26 mouse cellular contexts compared by ENCODE assay signal in genomic region chr6:89368812-89369211, GRCm38 (mm10). TPM values are rescaled to one million over a fixed set of nuclear protein-coding genes. Genes with fewer than 3 reads are reported as not detected.
DNase-seq lines count a peak whose midpoint lies in the region; ATAC-seq and TF ChIP-seq lines count a peak whose summit lies in the region.
"Had no signal": no experiment of that assay in that cellular context is flagged by ENCODE, and none has a peak within 500 bp of the region (broad histone marks: within the 10 kb centered on the region; RNA-seq: fewer than 3 reads in every experiment).

No protein-coding gene starts in this region.

- no peaks in the 10 kb centered on the region for H3K27me3 ChIP-seq in kidney, embryonic 16.5 days (ENCODE audit: insufficient read depth, low read length)
- H3K27me3 ChIP-seq in liver, postnatal 0 days (ENCODE audit: insufficient read depth, low read length) = 0 out of 2 replicates have a peak, but pooled peaks cover 3% of the 10 kb centered on the region
- peaks cover 3% of the 10 kb centered on the region; the same call in 1 of the 2 replicates for H3K27me3 ChIP-seq in liver, embryonic 11.5 days (replicated peaks; ENCODE audit: control insufficient read depth, insufficient read depth, low read length)
- H3K27me3 ChIP-seq in embryonic facial prominence, embryonic 10.5 days (replicated peaks; ENCODE audit: low read depth, poor library complexity, severe bottlenecking) = peaks cover 14% of the 10 kb centered on the region
- H3K27me3 ChIP-seq: Patski had no signal

- no peak overlapping the region for H3K4me2 ChIP-seq in kidney, embryonic 16.5 days (replicated peaks; ENCODE audit: low read depth, low read length)
- no peak overlapping the region for H3K4me2 ChIP-seq in liver, postnatal 0 days (ENCODE audit: low read depth, low read length)
- no peak overlapping the region for H3K4me2 ChIP-seq in liver, embryonic 11.5 days
- H3K4me2 ChIP-seq: heart, embryonic 12.5 days; hindbrain, embryonic 14.5 days; midbrain, embryonic 11.5 days had no signal

- H3K9me3 ChIP-seq in kidney, embryonic 16.5 days (ENCODE audit: low read length) = no peaks in the 10 kb centered on the region
- H3K9me3 ChIP-seq in liver, postnatal 0 days (ENCODE audit: low read length) = 0 out of 2 replicates have a peak, but pooled peaks cover 2% of the 10 kb centered on the region
- no peaks in the 10 kb centered on the region for H3K9me3 ChIP-seq in liver, embryonic 11.5 days (ENCODE audit: control insufficient read depth, low read length)
- H3K9me3 ChIP-seq in embryonic facial prominence, embryonic 10.5 days = no peaks in the 10 kb centered on the region
- H3K9me3 ChIP-seq: G1E; heart, embryonic 12.5 days had no signal

- intact Hi-C loops in gastrocnemius, adult 2 months (cut with DNase I) = no loop called here

- H3K27ac ChIP-seq in gastrocnemius, adult 2 months = peak overlapping the region; percentile 40; the same call in 1 of the 2 replicates
- peak overlapping the region; percentile 22; the same call in 1 of the 2 replicates for H3K27ac ChIP-seq in kidney, embryonic 16.5 days (ENCODE audit: low read length)
- H3K27ac ChIP-seq in liver, postnatal 0 days (ENCODE audit: low read depth) = peak overlapping the region; percentile 11; the same call in 1 of the 2 replicates
- H3K27ac ChIP-seq in liver, embryonic 11.5 days (ENCODE audit: low read depth, low read length) = no peak overlapping the region
- H3K27ac ChIP-seq in embryonic facial prominence, embryonic 10.5 days (replicated peaks) = no peak overlapping the region
- H3K27ac ChIP-seq: hindbrain, embryonic 14.5 days had no signal

- H3K36me3 ChIP-seq in kidney, embryonic 16.5 days (ENCODE audit: insufficient read depth, low read length) = no peaks in the 10 kb centered on the region
- no peaks in the 10 kb centered on the region for H3K36me3 ChIP-seq in liver, postnatal 0 days (replicated peaks; ENCODE audit: insufficient read depth, low read length)
- H3K36me3 ChIP-seq in liver, embryonic 11.5 days (ENCODE audit: control insufficient read depth, insufficient read depth, low read length) = no peaks in the 10 kb centered on the region
- H3K36me3 ChIP-seq in embryonic facial prominence, embryonic 10.5 days (replicated peaks) = no peaks in the 10 kb centered on the region
- H3K36me3 ChIP-seq: G1E; heart, embryonic 12.5 days had no signal

- no peak for DNase-seq in gastrocnemius, adult 2 months
- no peak for DNase-seq in gastrocnemius, postnatal 25 days
- no peak for DNase-seq in kidney, postnatal 36 days
- DNase-seq in liver, postnatal 0 days = no peak
- no peak for DNase-seq in liver, embryonic 11.5 days (ENCODE audit: low spot score)
- DNase-seq in 3T3-L1 (ENCODE audit: low read depth, low spot score) = peak; percentile 31
- DNase-seq in embryonic facial prominence, embryonic 10.5 days (ENCODE audit: low spot score) = no peak
- DNase-seq: adrenal gland, postnatal 14 days; cerebellum, adult 18-20 months; cerebellum, postnatal 10 days; forebrain, postnatal 0 days; gastrocnemius, postnatal 10 days; liver; lung, adult 2 months; right cerebral cortex, postnatal 25 days; thymus, adult 18-20 months; thymus, postnatal 25 days had no signal

- H3K9ac ChIP-seq in kidney, embryonic 16.5 days (replicated peaks; ENCODE audit: low read length) = no peak overlapping the region
- H3K9ac ChIP-seq in liver, postnatal 0 days (replicated peaks) = no peak overlapping the region
- no peak overlapping the region for H3K9ac ChIP-seq in liver, embryonic 11.5 days (ENCODE audit: low read depth, low read length)
- H3K9ac ChIP-seq: forebrain, postnatal 0 days; heart, embryonic 12.5 days; hindbrain, embryonic 14.5 days had no signal

- no peak for ATAC-seq in kidney, embryonic 16.5 days (ENCODE audit: low FRiP score, low TSS enrichment)
- no peak for ATAC-seq in liver, postnatal 0 days
- ATAC-seq in liver, embryonic 11.5 days (replicated peaks; ENCODE audit: low FRiP score) = no peak
- ATAC-seq: forebrain, postnatal 0 days; intestine, postnatal 0 days; midbrain, embryonic 16.5 days; Patski had no signal

- no peak for TF ChIP-seq EP300 in liver, postnatal 0 days (IDR thresholded peaks at IDR 0.05; ENCODE audit: low read depth)

- TF ChIP-seq CTCF in gastrocnemius, adult 2 months (IDR thresholded peaks at IDR 0.05) = no peak
- TF ChIP-seq CTCF in liver, postnatal 0 days (IDR thresholded peaks at IDR 0.05; ENCODE audit: low read depth) = no peak

- 0 out of 2 replicates have a peak, but pooled peaks cover 2% of the 10 kb centered on the region for H3K4me1 ChIP-seq in kidney, embryonic 16.5 days (ENCODE audit: insufficient read depth, low read length)
- no peaks in the 10 kb centered on the region for H3K4me1 ChIP-seq in liver, postnatal 0 days (ENCODE audit: insufficient read depth)
- H3K4me1 ChIP-seq in liver, embryonic 11.5 days (replicated peaks; ENCODE audit: control insufficient read depth, insufficient read depth, low read length) = no peaks in the 10 kb centered on the region
- no peaks in the 10 kb centered on the region for H3K4me1 ChIP-seq in embryonic facial prominence, embryonic 10.5 days
- H3K4me1 ChIP-seq: heart, embryonic 12.5 days had no signal

- no peak overlapping the region for H3K4me3 ChIP-seq in gastrocnemius, adult 2 months
- no peak overlapping the region for H3K4me3 ChIP-seq in kidney, embryonic 16.5 days (ENCODE audit: low read length)
- no peak overlapping the region for H3K4me3 ChIP-seq in liver, postnatal 0 days (ENCODE audit: low read depth, low read length)
- no peak overlapping the region for H3K4me3 ChIP-seq in liver, embryonic 11.5 days (ENCODE audit: low read depth, low read length)
- no peak overlapping the region for H3K4me3 ChIP-seq in embryonic facial prominence, embryonic 10.5 days
- H3K4me3 ChIP-seq: erythroblast, embryonic 14.5 days; heart, embryonic 12.5 days had no signal

RNA-seq across cellular contexts. Expression of gene Plxna1, which starts 6.4 kb away (rescaled TPM):
- 10 to 100 TPM; 10.9 to 13.0 TPM for total RNA-seq in gastrocnemius, adult 2 months (2021)
- total RNA-seq in gastrocnemius, postnatal 25 days (2021) = 10 to 100 TPM; 16.8 to 19.1 TPM
- polyA plus RNA-seq in kidney, embryonic 16.5 days (2015; fragmentation: Nextera tagmentation; extraction: Ambion mirVana) = 12.1 and 19.5 TPM in 2 replicates
- polyA plus RNA-seq in liver, postnatal 0 days (2015; fragmentation: Nextera tagmentation; extraction: Ambion mirVana) = 1.7 TPM in 2 replicates
- polyA plus RNA-seq in liver, embryonic 11.5 days (2014; fragmentation: Nextera tagmentation; extraction: Ambion mirVana) = 7.5 and 7.7 TPM in 2 replicates
- 24.9 and 25.5 TPM in 2 replicates for polyA plus RNA-seq in embryonic facial prominence, embryonic 10.5 days (2016; fragmentation: Nextera tagmentation; extraction: Ambion mirVana)

Comparison
In these comparisons a context has a peak if more than half of its experiments do, and no peak if none do; other contexts are left out.
1. H3K27ac ChIP-seq: peak in gastrocnemius, adult 2 months (single experiment), kidney, embryonic 16.5 days (single experiment) and liver, postnatal 0 days (single experiment); none in liver, embryonic 11.5 days (single experiment) and embryonic facial prominence, embryonic 10.5 days (single experiment).